Mouse (Mus musculus): Measurements from ENCODE around the gene Rac2. TPM values are rescaled to one million over a fixed set of nuclear protein-coding genes. Genes with fewer than 3 reads are reported as not detected.

The Rac2 gene
- polyA plus RNA-seq (2014; fragmentation: Nextera tagmentation; extraction: Ambion mirVana) = 6.1 and 7.6 TPM in 2 replicates

DNA sequence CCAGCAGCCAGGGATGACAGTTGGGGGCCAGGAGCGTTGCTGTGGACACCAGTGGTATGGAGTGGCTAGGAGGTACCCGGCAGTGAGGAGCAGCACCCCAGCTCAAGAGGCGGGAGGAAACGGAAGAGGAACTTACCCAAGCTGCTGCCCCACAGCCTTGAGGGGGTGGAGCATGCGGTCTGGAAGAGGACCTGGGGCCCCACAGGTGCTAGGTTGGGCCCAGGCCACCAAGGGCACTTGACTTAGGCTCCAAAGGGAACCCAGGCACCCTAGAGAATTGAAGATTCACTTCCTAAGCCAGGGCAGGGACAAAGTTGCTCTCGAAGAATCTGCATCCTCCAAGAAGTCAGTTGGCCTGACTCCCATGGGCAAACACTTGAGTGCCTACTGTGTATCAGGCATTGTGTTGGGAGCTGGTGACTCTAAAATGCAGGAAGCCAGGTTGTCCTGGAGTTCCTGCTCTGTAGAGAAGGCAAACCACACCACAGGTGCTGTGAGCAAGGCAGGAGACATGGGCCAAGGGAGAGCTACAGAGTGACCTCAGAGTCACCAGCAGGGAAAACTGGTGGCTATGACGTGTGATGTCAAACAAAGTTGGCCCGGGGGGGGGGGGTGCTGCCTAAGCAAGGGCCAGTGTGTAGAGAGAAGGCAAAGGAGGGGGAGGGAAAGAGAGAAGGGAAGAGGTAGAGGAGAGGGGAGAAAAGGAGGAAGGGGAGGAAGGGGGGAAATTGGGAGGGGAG lies at the start of gene Rac2:
Gene Rac2, minus strand, starts transcription at position 126 of the 740 bp plus-strand sequence.
- no peak for ATAC-seq (ENCODE audit: low FRiP score, low TSS enrichment)
- Histone ChIP-seq H3K4me1 (ENCODE audit: control insufficient read depth, insufficient read depth, low read length) (no peaks in the 10 kb centered on the region), H3K4me3 (ENCODE audit: low read length) (no peak within 1 kb of the TSS), H3K27me3 (ENCODE audit: control insufficient read depth, insufficient read depth, low read length) (no peaks in the 10 kb centered on the region), H3K27ac (ENCODE audit: low read depth, low read length) (no peak within 1 kb of the TSS), H3K4me2 (replicated peaks; ENCODE audit: low read depth, low read length) (no peak within 1 kb of the TSS), H3K9ac (ENCODE audit: low read depth, low read length) (no peak within 1 kb of the TSS), H3K36me3 (ENCODE audit: control insufficient read depth, insufficient read depth, low read length) (no peaks in the 10 kb centered on the region), H3K9me3 (ENCODE audit: control insufficient read depth, low read length) (no peaks in the 10 kb centered on the region)
- 87% methylated on average over 8 of the region's 8 CpGs for WGBS

DNA sequence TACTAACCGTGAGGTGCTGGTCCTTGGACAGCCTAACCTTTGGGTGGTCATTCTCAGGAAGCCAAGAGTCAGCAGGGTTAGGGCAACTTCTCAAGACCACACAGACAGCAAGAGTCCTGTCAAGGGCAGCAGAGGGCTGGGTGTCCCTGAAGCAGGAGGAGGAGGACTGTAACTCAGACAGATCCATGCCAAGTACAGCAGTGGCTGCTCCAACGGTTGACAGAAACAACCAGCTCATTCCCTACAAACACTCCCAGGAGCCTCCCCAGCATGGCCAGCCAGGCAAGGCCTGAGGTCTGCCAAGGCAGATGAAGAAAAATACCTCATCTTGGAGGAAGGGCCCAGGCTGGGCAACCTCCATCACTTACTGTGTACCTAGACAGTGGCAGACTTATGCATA lies 44.4 kb upstream of the Rac2 start:
- no peak for ATAC-seq (ENCODE audit: low FRiP score, low TSS enrichment)
- H3K27ac ChIP-seq (ENCODE audit: low read depth, low read length) = no peak overlapping the region
- 69% methylated on average over 2 of the region's 2 CpGs for WGBS
- H3K9ac ChIP-seq (ENCODE audit: low read depth, low read length) = no peak overlapping the region
- no peaks in the 10 kb centered on the region; the same call in 1 of the 2 replicates for H3K27me3 ChIP-seq (ENCODE audit: control insufficient read depth, insufficient read depth, low read length)
- no peak overlapping the region for H3K4me2 ChIP-seq (replicated peaks; ENCODE audit: low read depth, low read length)
- no peaks in the 10 kb centered on the region for H3K36me3 ChIP-seq (ENCODE audit: control insufficient read depth, insufficient read depth, low read length)
- H3K9me3 ChIP-seq (ENCODE audit: control insufficient read depth, low read length) = no peaks in the 10 kb centered on the region
- H3K4me1 ChIP-seq (ENCODE audit: control insufficient read depth, insufficient read depth, low read length) = no peaks in the 10 kb centered on the region
- H3K4me3 ChIP-seq (ENCODE audit: low read length) = no peak overlapping the region

DNA sequence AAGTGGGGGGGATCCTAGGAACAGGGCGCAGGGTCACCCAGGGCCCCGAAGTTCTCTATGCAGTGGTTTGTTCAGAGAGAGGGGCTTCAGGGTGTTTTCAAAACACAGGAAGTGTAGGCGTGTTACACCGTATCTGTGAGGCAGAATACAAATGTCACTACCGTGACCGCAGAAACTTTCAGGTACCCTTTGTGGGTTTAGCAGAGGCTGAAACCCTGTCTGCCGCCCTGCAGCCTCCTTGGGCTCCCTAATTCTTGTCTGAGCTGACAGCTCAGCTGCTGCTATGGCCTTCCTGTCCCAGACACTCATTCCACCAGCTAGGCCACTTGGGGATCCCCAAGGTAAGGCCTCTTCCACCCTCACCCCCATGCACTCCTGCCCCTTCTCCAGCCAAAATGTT lies 42.0 kb upstream of the Rac2 start:
- WGBS = 81% methylated on average over 7 of the region's 7 CpGs

DNA sequence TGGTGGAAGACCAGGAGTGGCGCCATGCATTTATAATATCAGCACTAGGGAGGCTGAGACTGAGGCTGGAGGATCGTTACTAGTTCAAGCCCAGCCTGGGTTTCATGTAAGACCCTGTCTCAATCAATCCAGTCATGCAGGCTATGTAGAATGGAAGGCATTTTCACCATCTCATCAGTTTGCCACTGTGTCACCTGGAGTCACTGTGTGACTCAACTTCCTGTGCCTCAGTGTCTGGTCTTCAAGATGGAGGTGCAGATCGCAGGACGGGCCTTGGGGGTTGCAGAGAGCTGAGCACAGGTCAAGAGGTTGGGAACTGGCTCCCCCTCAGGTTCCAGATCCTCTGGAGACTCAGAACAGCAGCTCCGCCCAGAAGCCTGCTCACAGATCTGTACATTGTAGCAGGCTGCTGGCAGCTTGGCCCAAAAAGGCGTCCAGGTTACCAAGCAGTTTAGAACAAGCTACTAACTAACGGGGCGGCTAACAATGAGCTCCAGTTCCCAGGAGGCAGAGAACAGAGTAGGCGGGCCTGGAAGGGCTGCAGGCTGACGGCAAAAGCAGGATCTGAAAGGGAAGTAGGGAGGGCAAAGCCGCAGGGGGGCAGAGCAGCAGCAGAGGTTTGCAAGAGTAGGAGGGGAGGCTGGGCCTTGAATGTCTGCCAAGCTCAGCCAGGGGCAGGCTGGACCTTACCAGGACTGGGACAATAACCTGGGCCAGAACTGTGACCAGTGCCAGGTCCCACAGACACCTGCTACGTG lies 38.3 kb upstream of the Rac2 start:
- no peak for ATAC-seq (ENCODE audit: low FRiP score, low TSS enrichment)
- Histone ChIP-seq H3K4me2 (replicated peaks; ENCODE audit: low read depth, low read length) (no peak overlapping the region), H3K9ac (ENCODE audit: low read depth, low read length) (no peak overlapping the region), H3K4me3 (ENCODE audit: low read length) (no peak overlapping the region), H3K27ac (ENCODE audit: low read depth, low read length) (no peak overlapping the region), H3K9me3 (ENCODE audit: control insufficient read depth, low read length) (no peaks in the 10 kb centered on the region), H3K27me3 (ENCODE audit: control insufficient read depth, insufficient read depth, low read length) (no peaks in the 10 kb centered on the region), H3K4me1 (ENCODE audit: control insufficient read depth, insufficient read depth, low read length) (no peaks in the 10 kb centered on the region), H3K36me3 (ENCODE audit: control insufficient read depth, insufficient read depth, low read length) (no peaks in the 10 kb centered on the region)
- WGBS = 50% methylated on average over 12 of the region's 12 CpGs

More for the DNA sequence above, 42.0 kb upstream of the Rac2 start:
- Histone ChIP-seq H3K4me2 (replicated peaks; ENCODE audit: low read depth, low read length) (no peak overlapping the region), H3K27ac (ENCODE audit: low read depth, low read length) (no peak overlapping the region), H3K9me3 (ENCODE audit: control insufficient read depth, low read length) (no peaks in the 10 kb centered on the region), H3K36me3 (ENCODE audit: control insufficient read depth, insufficient read depth, low read length) (no peaks in the 10 kb centered on the region), H3K4me3 (ENCODE audit: low read length) (no peak overlapping the region), H3K9ac (ENCODE audit: low read depth, low read length) (no peak overlapping the region), H3K27me3 (ENCODE audit: control insufficient read depth, insufficient read depth, low read length) (no peaks in the 10 kb centered on the region; the same call in 1 of the 2 replicates), H3K4me1 (ENCODE audit: control insufficient read depth, insufficient read depth, low read length) (no peaks in the 10 kb centered on the region)
- ATAC-seq (ENCODE audit: low FRiP score, low TSS enrichment) = no peak

- Histone ChIP-seq H3K36me3 (ENCODE audit: control insufficient read depth, insufficient read depth, low read length) (no peaks in the 10 kb centered on the region), H3K4me1 (ENCODE audit: control insufficient read depth, insufficient read depth, low read length) (no peaks in the 10 kb centered on the region), H3K27ac (ENCODE audit: low read depth, low read length) (no peak overlapping the region), H3K9ac (ENCODE audit: low read depth, low read length) (no peak overlapping the region), H3K9me3 (ENCODE audit: control insufficient read depth, low read length) (no peaks in the 10 kb centered on the region), H3K4me2 (replicated peaks; ENCODE audit: low read depth, low read length) (no peak overlapping the region), H3K27me3 (ENCODE audit: control insufficient read depth, insufficient read depth, low read length) (no peaks in the 10 kb centered on the region), H3K4me3 (ENCODE audit: low read length) (no peak overlapping the region)
- WGBS = 65% methylated on average over 4 of the region's 4 CpGs
- no peak for ATAC-seq (ENCODE audit: low FRiP score, low TSS enrichment)
Measured at GRCm38 (mm10) chr15:78607463-78607862, 34.9 kb upstream of the Rac2 start.

- no peak overlapping the region for H3K4me3 ChIP-seq (ENCODE audit: low read length)
- H3K4me1 ChIP-seq (ENCODE audit: control insufficient read depth, insufficient read depth, low read length) = no peaks in the 10 kb centered on the region
- H3K36me3 ChIP-seq (ENCODE audit: control insufficient read depth, insufficient read depth, low read length) = no peaks in the 10 kb centered on the region
- no peak for ATAC-seq (ENCODE audit: low FRiP score, low TSS enrichment)
- no peaks in the 10 kb centered on the region for H3K9me3 ChIP-seq (ENCODE audit: control insufficient read depth, low read length)
- H3K27ac ChIP-seq (ENCODE audit: low read depth, low read length) = no peak overlapping the region
- no peak overlapping the region for H3K9ac ChIP-seq (ENCODE audit: low read depth, low read length)
- H3K4me2 ChIP-seq (replicated peaks; ENCODE audit: low read depth, low read length) = no peak overlapping the region
- no peaks in the 10 kb centered on the region for H3K27me3 ChIP-seq (ENCODE audit: control insufficient read depth, insufficient read depth, low read length)
- WGBS = 87% methylated on average over 6 of the region's 6 CpGs
Measured at GRCm38 (mm10) chr15:78606059-78606458, 33.5 kb upstream of the Rac2 start.

DNA sequence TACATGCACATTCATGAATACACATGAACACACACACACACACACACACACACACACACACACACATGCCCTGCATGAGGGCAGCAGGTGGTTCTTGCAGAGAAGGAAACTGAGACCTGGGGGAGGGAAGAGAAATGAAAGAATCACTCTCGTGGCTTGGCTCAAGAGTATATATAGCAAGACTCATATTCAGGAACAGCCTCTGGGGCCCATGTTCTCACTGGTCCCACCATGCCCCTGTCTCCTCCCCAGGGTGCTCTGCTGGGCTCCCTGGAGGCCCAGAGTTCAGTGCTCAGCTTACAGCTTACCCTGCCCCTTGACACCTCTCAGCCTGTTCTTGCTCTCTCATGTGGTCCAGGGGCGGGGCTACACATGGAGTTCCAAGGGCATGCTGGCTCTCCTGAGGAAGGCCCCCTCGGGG lies 32.8 kb upstream of the Rac2 start:
- Histone ChIP-seq H3K36me3 (ENCODE audit: control insufficient read depth, insufficient read depth, low read length) (no peaks in the 10 kb centered on the region), H3K27me3 (ENCODE audit: control insufficient read depth, insufficient read depth, low read length) (no peaks in the 10 kb centered on the region), H3K4me1 (ENCODE audit: control insufficient read depth, insufficient read depth, low read length) (no peaks in the 10 kb centered on the region), H3K4me2 (replicated peaks; ENCODE audit: low read depth, low read length) (no peak overlapping the region), H3K9ac (ENCODE audit: low read depth, low read length) (no peak overlapping the region), H3K27ac (ENCODE audit: low read depth, low read length) (no peak overlapping the region), H3K4me3 (ENCODE audit: low read length) (no peak overlapping the region), H3K9me3 (ENCODE audit: control insufficient read depth, low read length) (no peaks in the 10 kb centered on the region)
- no peak for ATAC-seq (ENCODE audit: low FRiP score, low TSS enrichment)
- 28% methylated on average over 3 of the region's 3 CpGs for WGBS

GRCm38 (mm10) chr15:78604255-78604654 lies 31.7 kb upstream of the Rac2 start:
- H3K9ac ChIP-seq (ENCODE audit: low read depth, low read length) = no peak overlapping the region
- 67% methylated on average over 6 of the region's 6 CpGs for WGBS
- no peak overlapping the region for H3K27ac ChIP-seq (ENCODE audit: low read depth, low read length)
- H3K4me3 ChIP-seq (ENCODE audit: low read length) = no peak overlapping the region
- no peaks in the 10 kb centered on the region for H3K9me3 ChIP-seq (ENCODE audit: control insufficient read depth, low read length)
- no peaks in the 10 kb centered on the region for H3K36me3 ChIP-seq (ENCODE audit: control insufficient read depth, insufficient read depth, low read length)
- no peak overlapping the region for H3K4me2 ChIP-seq (replicated peaks; ENCODE audit: low read depth, low read length)
- H3K4me1 ChIP-seq (ENCODE audit: control insufficient read depth, insufficient read depth, low read length) = no peaks in the 10 kb centered on the region
- H3K27me3 ChIP-seq (ENCODE audit: control insufficient read depth, insufficient read depth, low read length) = no peaks in the 10 kb centered on the region
- no peak for ATAC-seq (ENCODE audit: low FRiP score, low TSS enrichment)

DNA sequence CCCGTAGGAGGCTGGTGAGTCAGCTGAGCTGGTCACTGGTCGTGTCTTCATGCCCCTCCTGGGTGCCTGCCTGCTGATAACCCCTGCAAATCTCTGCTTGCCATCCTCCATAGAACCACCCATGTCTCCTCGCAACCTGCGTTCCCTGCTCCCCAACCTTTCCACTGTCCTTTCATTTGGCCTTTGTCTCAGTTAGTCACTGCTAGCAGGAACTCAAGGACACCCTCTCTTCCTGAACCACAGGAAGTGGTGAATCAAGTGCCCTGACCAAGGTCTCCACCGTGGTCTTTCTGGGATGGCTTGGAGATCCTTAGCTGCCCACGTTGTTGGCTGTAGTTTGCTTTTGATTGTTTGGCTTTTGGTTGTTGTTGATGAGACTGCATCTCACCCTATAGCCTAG lies 28.6 kb upstream of the Rac2 start:
- Histone ChIP-seq H3K27ac (ENCODE audit: low read depth, low read length) (no peak overlapping the region), H3K4me1 (ENCODE audit: control insufficient read depth, insufficient read depth, low read length) (no peaks in the 10 kb centered on the region), H3K36me3 (ENCODE audit: control insufficient read depth, insufficient read depth, low read length) (no peaks in the 10 kb centered on the region), H3K27me3 (ENCODE audit: control insufficient read depth, insufficient read depth, low read length) (no peaks in the 10 kb centered on the region), H3K9me3 (ENCODE audit: control insufficient read depth, low read length) (no peaks in the 10 kb centered on the region), H3K4me2 (replicated peaks; ENCODE audit: low read depth, low read length) (no peak overlapping the region), H3K4me3 (ENCODE audit: low read length) (no peak overlapping the region), H3K9ac (ENCODE audit: low read depth, low read length) (no peak overlapping the region)
- ATAC-seq (ENCODE audit: low FRiP score, low TSS enrichment) = no peak
- 75% methylated on average over 6 of the region's 6 CpGs for WGBS
